Mouse (Mus musculus) heart, embryonic 13.5 days (tissue): ENCODE data around the gene Ano8. TPM values are rescaled to one million over a fixed set of nuclear protein-coding genes. Genes with fewer than 3 reads are reported as not detected.
A peak's percentile ranks its signal among the peaks of the same experiment; 100 is the strongest.

ENCODE experiments used
- ATAC-seq: fragments of 200-750 bp; cut with Nextera tagmentation; 2 replicates; pipeline ENCODE4 v1.8.0; 2017; ENCODE audit warnings: moderate TSS enrichment; ENCODE audit not compliant: insufficient number of reproducible peaks, low FRiP score, low TSS enrichment; ENCODE audit errors: extremely low read depth
- H3K27ac ChIP-seq: fragments of 300-500 bp; sonication (generic); replicated peaks from 2 replicates; pipeline ENCODE4 v1.5.1; 2015; ENCODE audit warnings: moderate library complexity, mild to moderate bottlenecking, inconsistent platforms
- H3K27me3 ChIP-seq: fragments of 300-500 bp; sonication (generic); replicated peaks from 2 replicates; pipeline ENCODE4 v1.6.1; 2015; ENCODE audit warnings: mild to moderate bottlenecking, inconsistent platforms
- H3K36me3 ChIP-seq: fragments of 300-500 bp; sonication (generic); 2 replicates; pipeline ENCODE4 v1.6.1; 2015; ENCODE audit warnings: mild to moderate bottlenecking, inconsistent platforms
- H3K4me1 ChIP-seq: fragments of 300-500 bp; sonication (generic); 2 replicates; pipeline ENCODE4 v1.6.1; 2015; ENCODE audit warnings: inconsistent platforms
- H3K4me2 ChIP-seq: fragments of 300-500 bp; sonication (generic); 2 replicates; pipeline ENCODE4 v1.6.1; 2015; ENCODE audit warnings: inconsistent platforms, mild to moderate bottlenecking, moderate library complexity
- H3K4me3 ChIP-seq: fragments of 300-500 bp; sonication (generic); 2 replicates; pipeline ENCODE4 v1.5.1; 2015; ENCODE audit warnings: moderate library complexity, mild to moderate bottlenecking, inconsistent platforms
- H3K9ac ChIP-seq: fragments of 300-500 bp; sonication (generic); 2 replicates; pipeline ENCODE4 v1.6.1; 2015; ENCODE audit warnings: inconsistent platforms, mild to moderate bottlenecking, moderate library complexity
- H3K9me3 ChIP-seq: fragments of 300-500 bp; sonication (generic); 2 replicates; pipeline ENCODE4 v1.6.1; 2016; ENCODE audit warnings: inconsistent platforms
- WGBS: fragments of 180-500 bp; shearing (Covaris S2); methylation state at CpG from one replicate; pipeline ENCODE4 v1.1.7; 2015; ENCODE audit warnings: mixed read lengths; 5-methylcytosine and 5-hydroxymethylcytosine counted together
- polyA plus RNA-seq: library from polyadenylated mRNA; unstranded; fragments of >200 nt; fragmentation: Nextera tagmentation; extraction: Ambion mirVana; gene quantifications from 2 replicates; pipeline ENCODE4 v1.2.1, GENCODE M21; 2015

Ano8 gene
- polyA plus RNA-seq, 1 experiment from 2014 or later = 0.63 TPM

DNA sequence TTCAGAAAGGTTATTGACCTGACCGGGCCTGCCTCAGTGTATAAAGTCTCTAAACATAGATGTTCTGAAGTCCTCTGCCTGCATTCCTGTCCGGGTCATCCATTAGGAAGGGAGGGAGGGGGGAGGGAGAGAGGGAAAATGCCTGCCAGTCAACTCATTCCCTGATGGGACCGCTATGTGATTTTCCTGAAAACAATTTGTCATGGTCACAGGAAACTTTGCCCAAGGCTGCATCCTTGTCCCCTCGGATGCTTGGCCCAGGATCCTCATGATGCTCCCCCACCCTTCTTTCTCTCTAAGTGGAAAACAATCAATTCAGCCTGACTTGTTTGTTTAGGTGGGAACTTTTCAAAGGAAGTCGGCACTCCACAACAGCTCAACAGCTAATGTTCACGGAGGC is 31.0 kb upstream of the Ano8 start:
- ATAC-seq = no peak
- H3K27me3 ChIP-seq = peaks cover 17% of the 10 kb centered on the region
- H3K4me3 ChIP-seq = no peak overlapping the region
- WGBS = 19% methylated on average over 6 of the region's 6 CpGs
- H3K36me3 ChIP-seq = no peaks in the 10 kb centered on the region
- peaks cover 8% of the 10 kb centered on the region for H3K4me1 ChIP-seq
- no peak overlapping the region for H3K9ac ChIP-seq
- H3K4me2 ChIP-seq = no peak overlapping the region
- H3K27ac ChIP-seq = no peak overlapping the region
- H3K9me3 ChIP-seq = no peaks in the 10 kb centered on the region

DNA sequence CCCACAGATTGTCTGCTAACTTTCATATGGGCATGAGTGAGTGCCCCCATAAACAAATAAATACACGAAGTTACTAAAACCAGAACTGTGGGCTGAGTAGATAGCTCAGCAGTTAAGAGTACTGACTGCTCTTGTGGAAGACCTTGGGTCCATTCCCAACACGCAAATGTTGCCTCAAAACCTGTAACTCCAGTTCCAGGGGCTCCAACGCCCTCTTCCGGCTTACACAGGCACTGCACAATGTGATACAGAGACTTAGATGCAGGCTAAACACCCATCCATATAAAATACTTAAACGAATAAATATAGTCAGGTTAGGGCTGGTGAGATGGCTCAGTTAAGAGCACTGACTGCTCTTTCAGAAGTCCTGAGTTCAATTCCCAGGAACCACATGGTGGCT is 29.3 kb upstream of the Ano8 start:
- Histone ChIP-seq H3K9me3 (no peaks in the 10 kb centered on the region), H3K36me3 (no peaks in the 10 kb centered on the region), H3K4me3 (no peak overlapping the region), H3K9ac (no peak overlapping the region), H3K27ac (no peak overlapping the region), H3K4me1 (no peaks in the 10 kb centered on the region; the same call in 1 of the 2 replicates), H3K4me2 (no peak overlapping the region), H3K27me3 (peaks cover 23% of the 10 kb centered on the region)
- 65% methylated on average over 5 of the region's 5 CpGs for WGBS
- ATAC-seq = no peak

DNA sequence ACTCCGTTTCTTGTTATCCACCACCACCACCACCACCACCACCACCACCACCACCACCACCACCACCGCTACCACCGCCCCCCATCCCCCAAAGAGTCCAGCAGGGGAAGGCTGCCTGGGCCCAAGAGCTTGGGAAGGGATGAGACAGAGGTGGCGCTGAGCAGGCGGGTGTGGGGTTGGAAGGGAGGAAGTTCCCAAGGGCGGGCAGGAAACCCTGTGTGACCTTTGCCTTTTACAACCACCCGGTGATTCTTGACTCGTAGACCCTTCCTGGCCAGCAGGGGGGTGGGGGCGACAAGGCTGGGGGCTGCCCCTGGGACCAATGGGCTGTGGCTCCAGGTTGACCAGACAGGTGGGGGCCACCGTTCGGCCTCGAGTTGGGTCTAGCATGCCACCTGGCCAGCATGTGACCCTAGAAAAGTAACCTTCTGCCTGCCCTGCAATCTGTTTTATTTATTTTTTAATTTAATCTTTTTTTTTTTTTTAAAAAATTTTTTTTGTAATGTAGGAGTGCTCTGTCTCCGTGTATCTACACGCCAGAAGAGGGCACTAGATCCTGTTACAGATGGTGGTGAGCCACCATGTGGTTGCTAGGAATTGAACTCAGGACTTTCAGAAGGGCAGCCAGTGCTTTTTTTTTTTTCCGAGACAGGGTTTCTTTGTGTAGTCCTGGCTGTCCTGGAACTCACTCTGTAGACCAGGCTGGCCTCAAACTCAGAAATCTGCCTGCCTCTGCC is 27.4 kb upstream of the Ano8 start:
- Histone ChIP-seq H3K36me3 (no peaks in the 10 kb centered on the region), H3K4me1 (peaks cover 2% of the 10 kb centered on the region; the same call in 1 of the 2 replicates), H3K9me3 (no peaks in the 10 kb centered on the region), H3K4me3 (no peak overlapping the region), H3K27ac (peak overlapping the region; percentile 59), H3K27me3 (peaks cover 41% of the 10 kb centered on the region), H3K4me2 (no peak overlapping the region), H3K9ac (no peak overlapping the region)
- no peak for ATAC-seq
- 50% methylated on average over 15 of the region's 15 CpGs for WGBS

DNA sequence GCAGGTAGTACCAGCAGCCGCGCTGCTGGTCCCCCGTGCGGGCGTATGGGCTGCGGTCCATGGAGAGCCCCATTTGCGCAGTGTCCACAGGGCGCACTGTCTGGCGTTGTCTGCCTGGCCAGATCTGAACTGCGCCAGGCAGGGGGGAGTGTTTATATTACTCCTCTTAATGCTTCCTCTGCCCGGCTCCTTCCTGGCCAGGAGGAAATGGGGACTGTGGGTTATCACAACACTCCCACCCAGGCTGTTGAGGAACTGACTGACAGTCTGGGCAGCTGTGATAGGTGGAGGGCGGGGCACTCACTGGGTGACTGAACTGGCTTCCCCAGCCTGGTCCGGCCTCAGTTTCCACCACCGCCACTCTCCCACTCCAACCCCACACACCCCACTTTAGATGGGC is 25.9 kb upstream of the Ano8 start, which contains the start of gene Plvap:
Gene Plvap, minus strand, starts transcription at position 109 of the 400 bp plus-strand sequence.
- Histone ChIP-seq H3K4me2 (peak within 1 kb of the TSS; percentile 80), H3K4me3 (peak within 1 kb of the TSS; percentile 46), H3K9me3 (no peaks in the 10 kb centered on the region), H3K27ac (peak within 1 kb of the TSS; percentile 59), H3K9ac (peak within 1 kb of the TSS; percentile 58), H3K4me1 (peaks cover 17% of the 10 kb centered on the region), H3K27me3 (peaks cover 56% of the 10 kb centered on the region), H3K36me3 (no peaks in the 10 kb centered on the region)
- 20% methylated on average over 14 of the region's 14 CpGs for WGBS
- peak; percentile 53; the same call in 1 of the 2 replicates for ATAC-seq

DNA sequence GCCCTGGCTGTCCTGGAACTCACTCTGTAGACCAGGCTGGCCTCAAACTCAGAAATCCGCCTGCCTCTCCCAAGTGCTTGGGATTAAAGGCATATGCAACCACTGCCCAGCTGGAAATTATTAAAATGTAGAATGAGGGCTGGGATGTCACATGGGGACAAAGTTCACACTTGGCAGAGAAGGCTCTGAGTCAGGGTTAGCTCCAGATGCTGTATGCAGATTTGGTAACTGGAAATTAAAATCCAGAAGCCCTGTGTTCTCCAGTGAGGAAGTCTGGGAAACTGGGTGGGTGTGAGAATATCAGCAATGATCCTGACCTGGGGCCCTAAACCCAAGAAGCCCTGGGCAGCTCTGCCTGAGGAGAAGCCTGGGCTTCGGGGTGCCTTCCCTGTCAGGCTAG is 23.6 kb upstream of the Ano8 start:
- Histone ChIP-seq H3K4me1 (peaks cover 17% of the 10 kb centered on the region), H3K4me3 (peak overlapping the region; percentile 46), H3K9me3 (no peaks in the 10 kb centered on the region), H3K4me2 (peak overlapping the region; percentile 80), H3K36me3 (no peaks in the 10 kb centered on the region), H3K27ac (no peak overlapping the region), H3K9ac (peak overlapping the region; percentile 74), H3K27me3 (peaks cover 80% of the 10 kb centered on the region)
- 50% methylated on average over 2 of the region's 2 CpGs for WGBS
- no peak for ATAC-seq

DNA sequence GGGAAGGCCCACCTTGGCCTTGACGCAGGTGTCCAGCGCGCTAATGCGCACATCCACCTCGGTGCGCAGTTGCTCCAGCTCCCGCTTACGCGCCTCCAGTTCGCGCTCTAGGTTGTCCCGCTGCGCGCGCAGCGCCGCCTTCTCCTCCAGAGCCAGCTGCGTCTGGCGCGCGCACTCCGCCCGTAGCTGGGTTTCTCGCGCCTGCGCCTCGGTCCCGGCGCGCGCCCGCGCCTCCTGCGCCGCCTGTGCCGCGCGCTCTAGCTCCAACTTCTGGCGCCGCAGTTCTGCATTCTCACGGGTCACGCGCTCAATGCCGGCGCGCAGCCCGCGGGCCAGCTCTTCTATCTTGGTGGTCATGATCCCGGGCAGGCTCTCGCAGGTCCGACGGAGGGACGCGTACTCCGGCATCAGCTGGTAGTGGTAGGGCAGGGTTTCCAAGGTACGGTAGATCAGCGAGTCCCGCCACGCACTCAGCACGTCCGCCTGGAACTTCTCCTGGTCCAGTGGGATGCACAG is 21.9 kb upstream of the Ano8 start:
- Histone ChIP-seq H3K27me3 (peaks cover 79% of the 10 kb centered on the region), H3K36me3 (no peaks in the 10 kb centered on the region), H3K27ac (no peak overlapping the region), H3K4me1 (peaks cover 17% of the 10 kb centered on the region), H3K4me3 (peak overlapping the region; percentile 51), H3K4me2 (peak overlapping the region; percentile 80), H3K9me3 (no peaks in the 10 kb centered on the region), H3K9ac (peak overlapping the region; percentile 76)
- ATAC-seq = peak; percentile 47; the same call in 1 of the 2 replicates
- WGBS = under 1% methylated on average over 56 of the region's 61 CpGs

DNA sequence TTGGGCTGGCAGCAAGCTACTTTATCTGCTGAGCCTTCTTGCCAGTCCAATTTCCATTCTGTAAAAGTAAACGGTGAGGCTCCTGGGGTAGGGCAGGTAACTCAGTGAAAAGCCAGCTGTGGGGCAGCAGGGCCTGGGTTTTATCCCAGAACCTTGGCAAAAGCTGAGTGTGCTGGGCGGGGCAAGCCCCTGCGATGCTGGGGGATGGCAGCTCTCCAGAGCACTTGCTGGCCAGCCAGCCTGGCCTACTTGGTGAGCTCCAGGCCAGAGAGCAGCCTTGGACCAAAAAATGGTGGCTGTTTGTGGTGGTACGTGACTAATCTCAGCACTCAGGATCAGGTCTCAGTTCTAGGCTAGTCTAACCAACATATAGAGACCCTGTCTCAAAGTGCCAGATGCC is 20.2 kb upstream of the Ano8 start:
- Histone ChIP-seq H3K9me3 (no peaks in the 10 kb centered on the region), H3K27me3 (peaks cover 67% of the 10 kb centered on the region), H3K4me2 (no peak overlapping the region), H3K4me3 (no peak overlapping the region), H3K36me3 (no peaks in the 10 kb centered on the region), H3K9ac (no peak overlapping the region), H3K4me1 (peaks cover 17% of the 10 kb centered on the region), H3K27ac (no peak overlapping the region)
- 68% methylated on average over 4 of the region's 4 CpGs for WGBS
- no peak for ATAC-seq

DNA sequence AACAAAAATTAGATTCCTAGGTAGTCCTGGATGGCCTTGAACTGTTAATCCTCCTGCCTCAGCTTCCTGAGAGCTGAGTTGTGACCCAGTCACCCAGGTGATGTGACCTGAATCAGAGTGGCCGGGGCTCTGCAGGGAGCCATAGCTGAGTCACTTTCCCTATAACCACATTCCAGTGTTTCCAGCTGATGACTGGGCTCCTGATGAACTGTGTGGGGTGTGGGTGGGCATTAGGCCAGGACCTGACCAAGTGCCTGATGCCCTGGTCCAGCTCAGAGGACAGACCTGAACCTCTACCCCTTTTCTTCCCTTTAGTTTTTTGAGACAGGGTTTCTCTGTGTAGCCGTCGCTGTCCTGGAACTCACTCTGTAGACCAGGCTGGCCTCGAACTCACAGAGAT is 19.6 kb upstream of the Ano8 start:
- no peak for ATAC-seq
- Histone ChIP-seq H3K27ac (no peak overlapping the region), H3K4me1 (peaks cover 17% of the 10 kb centered on the region), H3K36me3 (no peaks in the 10 kb centered on the region), H3K27me3 (peaks cover 61% of the 10 kb centered on the region), H3K9me3 (no peaks in the 10 kb centered on the region), H3K4me3 (no peak overlapping the region), H3K9ac (no peak overlapping the region), H3K4me2 (no peak overlapping the region)
- WGBS = 86% methylated on average over 4 of the region's 4 CpGs

DNA sequence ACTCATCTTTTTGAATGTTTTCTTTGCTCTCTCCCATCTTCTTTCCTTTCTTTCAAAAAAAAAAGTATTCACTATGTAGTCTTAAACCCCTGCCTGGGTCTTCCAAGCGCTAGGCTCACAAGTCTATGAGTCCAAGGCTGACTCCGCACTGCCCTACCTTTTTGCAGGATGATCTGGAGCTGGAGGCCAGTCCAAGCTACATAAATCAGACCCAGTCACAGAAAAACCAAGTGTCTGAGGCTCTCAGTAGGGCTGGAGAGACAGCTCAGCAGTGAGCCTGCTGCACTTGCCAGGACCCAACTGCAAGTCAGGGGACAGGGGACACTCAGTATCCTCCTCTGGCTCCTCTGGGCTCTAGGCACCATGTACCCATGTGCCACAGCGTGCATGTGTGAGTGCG is 18.6 kb upstream of the Ano8 start:
- H3K4me2 ChIP-seq = no peak overlapping the region
- WGBS = 86% methylated on average over 4 of the region's 4 CpGs
- H3K4me1 ChIP-seq = peaks cover 23% of the 10 kb centered on the region
- H3K36me3 ChIP-seq = no peaks in the 10 kb centered on the region
- no peak overlapping the region for H3K4me3 ChIP-seq
- peaks cover 51% of the 10 kb centered on the region for H3K27me3 ChIP-seq
- no peaks in the 10 kb centered on the region for H3K9me3 ChIP-seq
- H3K9ac ChIP-seq = no peak overlapping the region
- ATAC-seq = no peak
- H3K27ac ChIP-seq = no peak overlapping the region

DNA sequence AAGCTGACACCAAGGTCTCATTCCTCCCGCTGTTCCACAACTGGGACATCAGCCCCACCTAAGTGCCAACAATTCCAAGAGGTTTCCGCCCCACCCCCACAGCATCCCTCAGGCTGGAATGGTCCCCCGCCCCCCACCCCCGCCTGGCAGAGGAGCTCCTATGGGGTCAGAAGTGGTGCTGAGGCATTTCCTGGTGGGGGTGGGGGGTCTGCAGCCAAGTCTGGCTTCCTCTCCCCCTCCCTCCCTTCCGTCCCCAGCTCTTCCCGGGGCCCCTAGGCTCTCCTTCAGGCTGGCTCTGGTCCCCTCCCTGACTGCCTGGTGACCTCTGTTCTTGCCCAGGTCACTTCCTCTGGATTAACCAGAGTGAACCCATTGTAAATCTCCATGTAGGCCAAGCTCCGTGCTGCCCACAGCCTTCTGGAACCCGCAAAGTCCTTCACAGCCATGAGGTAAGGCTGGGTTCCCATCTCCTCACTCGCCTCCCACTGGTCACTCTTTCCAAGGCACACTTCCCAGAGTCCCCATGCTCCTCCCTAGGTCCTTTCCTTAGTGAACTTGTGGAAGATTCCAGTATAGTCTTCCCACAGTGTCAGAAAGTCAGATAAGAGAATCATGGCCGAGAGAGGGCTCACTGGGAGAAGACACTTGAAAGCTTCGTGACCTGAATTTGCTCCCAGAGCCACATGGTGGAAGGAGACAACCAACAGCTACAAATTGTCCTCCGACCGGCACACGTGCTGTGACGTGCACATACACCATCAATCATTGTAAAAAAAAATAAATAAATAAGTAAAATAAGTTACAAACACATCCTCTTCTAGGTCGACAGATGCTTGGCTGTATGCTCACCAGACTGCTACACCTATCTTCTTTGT is 13.3 kb upstream of the Ano8 start:
- H3K27ac ChIP-seq = peak overlapping the region; percentile 81
- no peak for ATAC-seq
- no peaks in the 10 kb centered on the region for H3K27me3 ChIP-seq
- peaks cover 48% of the 10 kb centered on the region for H3K4me1 ChIP-seq
- peaks cover 10% of the 10 kb centered on the region for H3K36me3 ChIP-seq
- H3K4me3 ChIP-seq = no peak overlapping the region
- peak overlapping the region; percentile 51; the same call in 1 of the 2 replicates for H3K9ac ChIP-seq
- 26% methylated on average over 16 of the region's 16 CpGs for WGBS
- peak overlapping the region; percentile 33 for H3K4me2 ChIP-seq
- no peaks in the 10 kb centered on the region for H3K9me3 ChIP-seq

DNA sequence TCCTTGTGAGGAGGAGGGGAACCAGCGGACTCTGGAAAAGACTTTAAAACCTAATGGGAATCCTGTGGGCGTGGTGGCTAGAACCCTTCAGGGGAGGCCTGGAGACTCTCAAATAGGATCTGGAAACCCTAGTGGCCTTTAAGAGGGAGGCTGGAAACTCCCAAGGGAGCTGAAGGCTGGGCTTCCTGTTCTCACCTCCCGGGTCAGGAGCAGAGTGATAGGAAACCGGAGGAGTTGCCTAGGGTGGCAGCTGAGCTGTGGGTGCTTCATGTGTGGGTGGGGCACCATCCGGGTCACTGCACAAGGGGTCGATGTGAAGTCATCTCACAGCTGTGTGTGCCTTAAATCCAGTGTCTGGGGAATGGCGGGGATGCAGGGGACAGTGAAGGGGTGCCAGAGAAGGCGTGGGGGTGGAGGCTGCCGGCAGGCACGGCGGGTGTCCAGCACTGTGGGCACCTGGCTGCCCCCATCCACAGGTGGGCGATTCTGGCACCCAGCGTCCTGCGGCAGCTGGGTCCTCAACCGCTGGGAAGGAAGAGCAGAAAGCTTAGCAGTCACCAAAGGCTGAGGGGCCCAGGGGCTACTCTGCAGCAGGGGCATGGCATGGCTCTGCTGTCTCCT is 12.2 kb upstream of the Ano8 start:
- Histone ChIP-seq H3K36me3 (peaks cover 18% of the 10 kb centered on the region), H3K9me3 (no peaks in the 10 kb centered on the region), H3K4me2 (peak overlapping the region; percentile 33), H3K4me1 (peaks cover 48% of the 10 kb centered on the region), H3K27me3 (no peaks in the 10 kb centered on the region), H3K4me3 (no peak overlapping the region), H3K27ac (peak overlapping the region; percentile 81), H3K9ac (peak overlapping the region; percentile 51)
- 14% methylated on average over 15 of the region's 15 CpGs for WGBS
- no peak for ATAC-seq
